Mouse (Mus musculus) liver, embryonic 15.5 days (tissue): ENCODE data around the gene Sos1. TPM values are rescaled to one million over a fixed set of nuclear protein-coding genes. Genes with fewer than 3 reads are reported as not detected.

ENCODE experiments used
- ATAC-seq: fragments of 200-750 bp; cut with Nextera tagmentation; 2 replicates; pipeline ENCODE4 v1.8.0; 2017; ENCODE audit warnings: moderate number of reproducible peaks, mild to moderate bottlenecking, moderate library complexity; ENCODE audit not compliant: insufficient read depth
- H3K27ac ChIP-seq: fragments of 300-500 bp; sonication (generic); replicated peaks from 2 replicates; pipeline ENCODE4 v1.5.1; 2015; ENCODE audit warnings: mild to moderate bottlenecking, inconsistent platforms
- H3K27me3 ChIP-seq: fragments of 300-500 bp; sonication (generic); 2 replicates; pipeline ENCODE4 v1.6.1; 2015; ENCODE audit warnings: mild to moderate bottlenecking, inconsistent platforms
- H3K36me3 ChIP-seq: fragments of 300-500 bp; sonication (generic); replicated peaks from 2 replicates; pipeline ENCODE4 v1.6.1; 2015; ENCODE audit warnings: moderate library complexity, mild to moderate bottlenecking, inconsistent platforms
- H3K4me1 ChIP-seq: fragments of 300-500 bp; sonication (generic); replicated peaks from 2 replicates; pipeline ENCODE4 v1.6.1; 2015; ENCODE audit warnings: inconsistent platforms
- H3K4me2 ChIP-seq: fragments of 300-500 bp; sonication (generic); 2 replicates; pipeline ENCODE4 v1.6.1; 2015; ENCODE audit warnings: moderate library complexity, mild to moderate bottlenecking, inconsistent platforms
- H3K4me3 ChIP-seq: fragments of 300-500 bp; sonication (generic); replicated peaks from 2 replicates; pipeline ENCODE4 v1.5.1; 2015; ENCODE audit warnings: mild to moderate bottlenecking, inconsistent platforms
- H3K9ac ChIP-seq: fragments of 300-500 bp; sonication (generic); 2 replicates; pipeline ENCODE4 v1.6.1; 2015; ENCODE audit warnings: moderate library complexity, mild to moderate bottlenecking, inconsistent platforms
- H3K9me3 ChIP-seq: fragments of 300-500 bp; sonication (generic); replicated peaks from 2 replicates; pipeline ENCODE4 v1.6.1; 2016; ENCODE audit warnings: inconsistent platforms
- WGBS: fragments of 180-500 bp; shearing (Covaris S2); methylation state at CpG from one replicate; pipeline ENCODE4 v1.1.7; 2015; ENCODE audit warnings: mixed read lengths; ENCODE audit not compliant: insufficient replicate concordance; 5-methylcytosine and 5-hydroxymethylcytosine counted together
- polyA plus RNA-seq: library from polyadenylated mRNA; unstranded; fragments of >200 nt; fragmentation: Nextera tagmentation; extraction: Ambion mirVana; gene quantifications from 2 replicates; pipeline ENCODE4 v1.2.1, GENCODE M21; 2015

The Sos1 gene
- polyA plus RNA-seq, 1 experiment from 2014 or later: 1.1 TPM

DNA sequence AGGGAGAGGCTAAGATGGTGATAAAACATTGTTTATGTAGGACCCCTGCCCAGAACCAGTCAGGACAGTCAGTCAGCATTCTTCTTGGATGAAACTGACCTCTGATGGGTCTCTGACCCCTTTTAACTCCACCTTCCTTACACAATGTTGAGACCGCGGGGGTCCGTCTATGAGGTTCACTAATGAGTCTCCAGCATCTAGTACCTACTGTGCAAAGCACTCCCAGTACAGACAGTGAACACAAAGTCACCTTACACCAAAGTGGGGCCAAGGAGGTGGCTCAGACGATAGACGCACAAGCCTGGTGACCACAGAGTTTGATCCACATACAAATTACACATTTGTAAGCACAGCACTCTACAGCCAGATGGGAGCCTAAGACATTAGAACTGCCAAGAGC is 20.0 kb downstream of the Sos1 start:
- no peak overlapping the region for H3K27ac ChIP-seq
- no peaks in the 10 kb centered on the region for H3K36me3 ChIP-seq
- H3K9ac ChIP-seq: no peak overlapping the region
- no peaks in the 10 kb centered on the region for H3K27me3 ChIP-seq
- H3K4me2 ChIP-seq: no peak overlapping the region
- no peaks in the 10 kb centered on the region for H3K9me3 ChIP-seq
- no peak overlapping the region for H3K4me3 ChIP-seq
- peaks cover 11% of the 10 kb centered on the region for H3K4me1 ChIP-seq
- ATAC-seq: no peak
- 77% methylated on average over 5 of the region's 5 CpGs for WGBS

DNA sequence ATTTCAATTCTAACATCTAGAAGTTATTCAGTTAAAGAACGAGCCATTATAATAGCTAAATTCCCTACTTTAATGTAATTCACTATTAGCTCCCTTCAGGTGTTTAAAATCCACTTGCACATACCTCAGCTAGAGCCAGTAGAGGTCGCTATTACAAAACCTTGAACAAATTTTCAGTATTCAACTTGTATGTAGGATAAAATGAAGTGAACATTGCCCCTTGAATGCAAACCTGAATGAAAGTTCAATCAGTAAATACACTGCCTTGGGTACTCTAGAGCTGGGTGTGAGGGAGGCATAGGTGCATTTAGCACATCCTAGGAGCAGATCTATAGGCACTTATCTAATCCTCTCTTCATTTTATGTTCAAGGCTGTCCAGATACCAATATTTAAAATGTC is 24.6 kb downstream of the Sos1 start:
- peaks cover 17% of the 10 kb centered on the region for H3K36me3 ChIP-seq
- no peak overlapping the region for H3K4me2 ChIP-seq
- WGBS: 16% methylated on average over 2 of the region's 2 CpGs
- H3K9me3 ChIP-seq: no peaks in the 10 kb centered on the region
- no peak for ATAC-seq
- H3K27me3 ChIP-seq: no peaks in the 10 kb centered on the region
- no peak overlapping the region for H3K9ac ChIP-seq
- no peak overlapping the region for H3K27ac ChIP-seq
- H3K4me3 ChIP-seq: no peak overlapping the region
- peaks cover 4% of the 10 kb centered on the region; the same call in 1 of the 2 replicates for H3K4me1 ChIP-seq

- Histone ChIP-seq H3K4me1 (no peaks in the 10 kb centered on the region), H3K27me3 (no peaks in the 10 kb centered on the region), H3K9me3 (no peaks in the 10 kb centered on the region), H3K9ac (no peak overlapping the region), H3K27ac (no peak overlapping the region), H3K4me3 (no peak overlapping the region), H3K36me3 (peaks cover 42% of the 10 kb centered on the region), H3K4me2 (no peak overlapping the region)
- no peak for ATAC-seq
- WGBS: 68% methylated on average over 3 of the region's 3 CpGs
Observed at GRCm38 (mm10) chr17:80450426-80451030, 29.7 kb downstream of the Sos1 start.

- no peak for ATAC-seq
- Histone ChIP-seq H3K4me2 (no peak overlapping the region), H3K4me1 (no peaks in the 10 kb centered on the region), H3K36me3 (peaks cover 65% of the 10 kb centered on the region), H3K4me3 (no peak overlapping the region), H3K9me3 (no peaks in the 10 kb centered on the region), H3K27ac (no peak overlapping the region), H3K9ac (no peak overlapping the region), H3K27me3 (no peaks in the 10 kb centered on the region)
- WGBS: 78% methylated on average over 5 of the region's 5 CpGs
Observed at GRCm38 (mm10) chr17:80446470-80446869, 33.8 kb downstream of the Sos1 start.

DNA sequence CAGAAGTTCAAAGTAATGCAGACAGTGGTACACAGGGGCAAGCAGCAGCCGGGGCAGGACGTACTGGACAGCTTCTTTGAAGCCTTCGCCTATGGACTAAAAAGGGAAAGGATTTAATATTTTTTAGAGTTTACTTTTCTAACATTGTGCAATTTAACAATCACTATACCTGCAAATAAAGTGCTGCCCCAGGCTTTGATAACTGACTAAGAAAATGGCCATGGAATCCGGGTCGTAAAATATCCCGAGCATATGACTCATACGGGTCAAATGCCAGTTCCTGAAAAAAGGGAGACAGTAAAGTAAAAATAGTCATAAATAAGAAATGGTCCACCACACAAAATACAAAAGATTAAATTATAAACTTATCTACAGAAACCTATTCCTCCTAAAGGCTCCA is 34.8 kb downstream of the Sos1 start:
- 83% methylated on average over 7 of the region's 7 CpGs for WGBS
- no peak for ATAC-seq
- H3K36me3 ChIP-seq: peaks cover 63% of the 10 kb centered on the region
- H3K4me2 ChIP-seq: no peak overlapping the region
- H3K27ac ChIP-seq: no peak overlapping the region
- no peak overlapping the region for H3K4me3 ChIP-seq
- H3K9ac ChIP-seq: no peak overlapping the region
- H3K9me3 ChIP-seq: no peaks in the 10 kb centered on the region
- no peaks in the 10 kb centered on the region for H3K4me1 ChIP-seq
- H3K27me3 ChIP-seq: no peaks in the 10 kb centered on the region

DNA sequence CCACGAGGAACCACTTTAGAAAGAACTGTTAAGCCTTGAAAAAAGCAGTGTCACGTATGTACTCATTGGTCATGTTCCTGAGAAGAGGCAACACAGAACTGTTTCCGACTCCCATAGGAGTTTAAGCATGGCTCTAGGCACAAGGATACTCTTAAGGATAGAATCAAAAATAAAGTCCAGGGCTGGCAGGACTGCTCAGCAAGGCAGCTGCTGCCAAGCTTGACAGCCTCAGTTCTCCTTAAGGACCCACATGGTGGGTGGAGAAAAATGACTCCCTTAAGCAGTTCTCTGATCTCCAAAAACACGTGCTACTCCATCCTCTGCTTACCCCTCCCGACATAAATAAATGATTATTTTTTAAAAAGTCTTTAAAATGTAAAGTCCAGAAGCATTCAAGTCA is 44.6 kb downstream of the Sos1 start:
- peaks cover 22% of the 10 kb centered on the region for H3K36me3 ChIP-seq
- ATAC-seq: no peak
- H3K27ac ChIP-seq: no peak overlapping the region
- no peaks in the 10 kb centered on the region for H3K4me1 ChIP-seq
- no peaks in the 10 kb centered on the region for H3K9me3 ChIP-seq
- H3K9ac ChIP-seq: no peak overlapping the region
- no peak overlapping the region for H3K4me3 ChIP-seq
- no peak overlapping the region for H3K4me2 ChIP-seq
- 74% methylated on average over 5 of the region's 5 CpGs for WGBS
- no peaks in the 10 kb centered on the region for H3K27me3 ChIP-seq

DNA sequence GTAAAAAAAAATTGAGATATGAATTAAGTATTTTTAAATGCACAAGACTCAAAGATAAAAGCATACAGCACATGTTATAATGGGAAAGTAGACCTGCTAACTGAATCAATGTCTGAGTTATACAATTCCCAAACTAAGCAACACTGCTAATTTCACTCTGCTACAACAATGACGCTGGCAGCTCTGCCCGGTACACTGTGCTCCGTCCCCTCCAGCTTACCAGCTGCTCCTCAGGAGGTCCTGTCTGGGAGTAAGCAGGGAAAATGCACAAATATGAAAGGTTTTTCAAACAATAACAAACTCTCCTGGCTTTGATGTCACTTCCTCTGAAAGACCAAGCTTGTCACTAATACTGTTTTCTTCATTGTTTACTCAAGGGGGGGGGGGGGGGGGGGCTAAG is 45.8 kb downstream of the Sos1 start:
- Histone ChIP-seq H3K9ac (no peak overlapping the region), H3K4me1 (no peaks in the 10 kb centered on the region), H3K36me3 (peaks cover 24% of the 10 kb centered on the region), H3K4me3 (no peak overlapping the region), H3K4me2 (no peak overlapping the region), H3K9me3 (no peaks in the 10 kb centered on the region), H3K27ac (no peak overlapping the region), H3K27me3 (no peaks in the 10 kb centered on the region)
- ATAC-seq: no peak
- 84% methylated on average over 3 of the region's 3 CpGs for WGBS

DNA sequence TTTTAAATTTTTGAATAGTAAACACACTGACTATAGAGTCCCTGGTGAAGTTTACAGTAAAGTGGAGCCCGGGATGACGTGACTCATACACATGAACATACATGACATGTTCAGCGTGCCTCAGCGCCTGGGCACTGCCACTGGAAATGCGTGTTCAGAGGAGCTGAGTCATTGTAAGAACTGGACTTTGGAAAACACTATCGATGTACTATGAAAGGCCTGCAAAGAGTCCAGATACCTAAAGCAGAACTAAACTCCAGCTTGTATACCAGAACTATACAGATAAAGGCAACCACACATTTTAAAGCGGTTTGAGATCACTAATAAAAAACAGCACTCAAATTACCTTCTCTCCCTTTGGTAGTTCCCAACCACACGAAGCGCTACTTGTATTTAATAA is 48.3 kb downstream of the Sos1 start:
- ATAC-seq: no peak
- WGBS: 82% methylated on average over 9 of the region's 9 CpGs
- Histone ChIP-seq H3K9ac (no peak overlapping the region), H3K27ac (no peak overlapping the region), H3K4me3 (no peak overlapping the region), H3K4me2 (no peak overlapping the region), H3K9me3 (no peaks in the 10 kb centered on the region), H3K27me3 (no peaks in the 10 kb centered on the region), H3K4me1 (no peaks in the 10 kb centered on the region), H3K36me3 (peaks cover 12% of the 10 kb centered on the region)

GRCm38 (mm10) chr17:80427966-80428365 is 52.3 kb downstream of the Sos1 start:
- Histone ChIP-seq H3K27ac (no peak overlapping the region), H3K9ac (no peak overlapping the region), H3K4me2 (no peak overlapping the region), H3K27me3 (no peaks in the 10 kb centered on the region), H3K4me3 (no peak overlapping the region), H3K4me1 (no peaks in the 10 kb centered on the region), H3K9me3 (no peaks in the 10 kb centered on the region), H3K36me3 (peaks cover 4% of the 10 kb centered on the region)
- ATAC-seq: no peak
- 85% methylated on average over 2 of the region's 2 CpGs for WGBS

- no peak for ATAC-seq
- Histone ChIP-seq H3K27me3 (no peaks in the 10 kb centered on the region), H3K4me2 (no peak overlapping the region), H3K9ac (no peak overlapping the region), H3K4me1 (no peaks in the 10 kb centered on the region), H3K4me3 (no peak overlapping the region), H3K27ac (no peak overlapping the region), H3K36me3 (peaks cover 14% of the 10 kb centered on the region), H3K9me3 (no peaks in the 10 kb centered on the region)
- WGBS: 84% methylated on average over 5 of the region's 5 CpGs
Observed at GRCm38 (mm10) chr17:80426901-80427300, 53.4 kb downstream of the Sos1 start.

GRCm38 (mm10) chr17:80426171-80426570 is 54.1 kb downstream of the Sos1 start:
- Histone ChIP-seq H3K36me3 (peaks cover 14% of the 10 kb centered on the region), H3K4me1 (no peaks in the 10 kb centered on the region), H3K27ac (no peak overlapping the region), H3K9ac (no peak overlapping the region), H3K27me3 (no peaks in the 10 kb centered on the region), H3K4me2 (no peak overlapping the region), H3K4me3 (no peak overlapping the region), H3K9me3 (no peaks in the 10 kb centered on the region)
- ATAC-seq: no peak
- 79% methylated on average over 7 of the region's 7 CpGs for WGBS

GRCm38 (mm10) chr17:80420998-80421397 is 59.3 kb downstream of the Sos1 start:
- H3K9me3 ChIP-seq: no peaks in the 10 kb centered on the region
- no peak for ATAC-seq
- H3K27ac ChIP-seq: no peak overlapping the region
- H3K4me2 ChIP-seq: no peak overlapping the region
- no peak overlapping the region for H3K9ac ChIP-seq
- peaks cover 40% of the 10 kb centered on the region for H3K36me3 ChIP-seq
- H3K4me1 ChIP-seq: no peaks in the 10 kb centered on the region
- H3K27me3 ChIP-seq: no peaks in the 10 kb centered on the region
- WGBS: 64% methylated on average over 1 of the region's 1 CpGs
- no peak overlapping the region for H3K4me3 ChIP-seq
